Mouse (Mus musculus): Measurements from ENCODE around the gene Zbtb7a. TPM values are rescaled to one million over a fixed set of nuclear protein-coding genes. Genes with fewer than 3 reads are reported as not detected.

Zbtb7a gene
- polyA plus RNA-seq (2014; fragmentation: Illumina TruSeq; extraction: RNeasy Lipid Tissue Mini Kit (QIAGEN cat#74804); ENCODE audit: low read depth, low replicate concordance) = 17.1 TPM

GRCm38 (mm10) chr10:81134966-81135681, at the start of gene Zbtb7a:
Zbtb7a (plus strand) TSS chr10:81135220.

DNA sequence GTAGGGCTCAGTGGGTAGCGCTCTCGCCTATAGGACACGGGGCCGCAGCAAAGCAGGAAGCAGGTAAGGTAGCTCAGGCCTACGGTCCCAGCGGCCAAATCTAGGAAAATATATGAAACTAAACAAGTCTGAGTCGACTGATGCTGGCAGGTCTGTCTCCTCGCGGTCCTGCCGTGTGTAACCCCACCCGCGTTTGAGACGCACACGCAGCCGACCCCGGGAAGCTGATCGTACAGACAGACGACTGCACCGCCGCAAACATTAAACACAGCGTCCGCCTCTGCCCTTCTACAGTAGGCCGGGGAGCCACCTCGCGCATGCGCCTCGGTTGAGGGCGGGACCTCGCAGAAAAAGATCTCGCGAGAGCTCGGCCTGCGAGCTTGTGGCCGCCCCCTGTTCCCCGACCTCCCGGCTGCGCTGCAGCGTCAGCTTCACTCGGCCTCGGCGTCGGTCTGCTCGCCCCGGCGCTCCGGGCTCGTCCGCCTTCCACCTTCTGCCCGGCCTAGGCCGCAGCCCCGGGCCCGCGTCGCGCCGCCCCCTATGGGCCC, 29.4 kb upstream of the Zbtb7a start, which contains the start of gene Map2k2:
Gene Map2k2 (plus strand): TSS at position 351 of the 548 bp plus-strand sequence.

GRCm38 (mm10) chr10:81167200-81168086, 32.4 kb downstream of the Zbtb7a start, which contains the start of gene Pias4:
Pias4 (minus strand) TSS chr10:81167923.

DNA sequence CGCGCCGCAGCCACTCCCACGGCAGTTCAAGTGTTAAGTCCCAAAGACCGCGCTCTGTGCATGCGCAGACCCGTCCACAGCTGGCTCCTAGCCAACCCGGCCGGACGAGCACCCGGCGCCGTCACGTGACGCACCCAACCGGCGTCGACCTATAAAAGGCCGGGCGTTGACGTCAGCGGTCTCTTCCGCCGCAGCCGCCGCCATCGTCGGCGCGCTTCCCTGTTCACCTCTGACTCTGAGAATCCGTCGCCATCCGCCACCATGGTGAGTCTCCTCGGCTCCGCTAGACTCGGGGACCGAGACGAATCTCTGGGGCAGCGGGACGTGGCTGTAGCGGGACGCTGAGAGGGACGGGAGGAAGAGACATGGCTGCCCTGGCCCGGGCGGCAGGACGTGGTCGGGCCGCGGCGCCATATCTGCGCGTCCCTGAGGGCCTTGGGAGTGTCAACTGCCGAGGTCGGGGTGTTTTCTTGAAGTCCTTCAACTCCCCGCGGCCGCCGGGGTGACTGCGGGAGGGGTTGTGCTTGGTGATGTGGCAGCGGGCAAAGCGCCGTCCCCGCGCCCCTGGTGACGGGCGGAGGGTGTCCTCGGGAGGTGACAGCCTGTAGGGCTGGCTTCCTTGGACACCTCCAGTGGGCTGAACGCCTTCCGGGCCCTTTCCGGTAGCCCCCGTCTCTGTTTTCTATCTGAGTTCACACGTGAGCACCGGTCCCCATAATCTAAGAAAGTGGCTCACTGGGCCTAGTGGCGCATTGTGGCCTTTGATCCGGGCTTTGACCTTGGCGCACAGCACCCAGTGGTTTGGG, 41.6 kb downstream of the Zbtb7a start, which contains the start of gene Eef2:
Gene Eef2 (plus strand): TSS at position 166 of the 806 bp plus-strand sequence.

DNA sequence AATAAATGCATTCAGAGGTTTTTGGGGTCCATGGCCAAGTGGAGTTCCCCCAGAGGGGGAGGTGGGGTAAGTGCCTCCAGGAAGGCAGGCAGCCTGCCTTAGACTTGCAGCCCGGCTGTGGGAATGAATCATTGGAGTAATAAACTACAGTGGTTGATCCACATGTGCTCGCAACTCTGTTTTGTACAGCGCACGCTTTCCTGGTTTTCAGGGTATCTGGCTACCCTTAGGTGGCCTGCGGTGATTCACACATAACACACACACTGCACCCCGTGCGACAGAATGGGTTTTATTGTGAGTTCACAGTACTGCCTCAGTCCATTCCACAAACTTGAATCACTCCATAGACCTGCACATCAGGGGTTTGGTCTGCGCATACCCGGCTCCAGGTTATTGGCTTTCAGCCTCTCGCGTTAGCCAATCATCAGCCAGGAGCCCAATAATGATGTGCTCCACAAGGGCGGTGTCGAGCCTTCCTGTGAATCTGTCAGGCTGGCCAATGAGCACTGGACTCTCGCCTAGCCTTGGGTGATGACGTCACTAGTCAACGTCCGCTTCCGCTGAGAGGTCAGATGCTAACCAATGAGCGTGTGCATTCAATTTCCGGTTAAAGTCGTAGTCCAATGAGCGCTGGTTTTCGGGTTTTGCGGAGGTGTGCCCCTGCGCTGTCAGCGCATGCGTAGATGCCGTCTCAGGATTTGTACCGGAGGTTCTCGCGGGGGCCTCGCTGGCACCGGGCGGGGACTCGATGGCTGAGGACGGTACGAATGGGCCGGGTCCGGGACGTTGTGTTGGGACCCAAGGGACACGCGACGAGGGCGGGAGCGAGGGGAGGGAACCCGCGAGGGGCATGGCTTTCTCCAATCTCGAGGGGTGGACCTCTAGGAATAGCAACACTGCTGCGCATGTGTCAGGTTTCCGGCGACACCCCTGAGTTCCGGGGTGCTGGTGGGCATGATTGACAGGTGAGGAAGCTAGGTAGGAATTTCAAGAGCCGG, 47.6 kb downstream of the Zbtb7a start, which contains the start of gene Dapk3:
Gene Dapk3 (plus strand): TSS at position 670 of the 998 bp plus-strand sequence.

GRCm38 (mm10) chr10:81183805-81184204, 48.8 kb downstream of the Zbtb7a start, which contains the start of gene 4930442H23Rik:
4930442H23Rik (minus strand) TSS chr10:81183849.

GRCm38 (mm10) chr10:81201807-81202758, 67.1 kb downstream of the Zbtb7a start, which contains the start of gene Nmrk2:
Nmrk2 (minus strand) TSS chr10:81202051.

Other genes starting within 250 kb of the Zbtb7a start
- 109 TPM for gene Timm13, start 234.3 kb upstream of the Zbtb7a start, polyA plus RNA-seq (2014; fragmentation: Illumina TruSeq; extraction: RNeasy Lipid Tissue Mini Kit (QIAGEN cat#74804); ENCODE audit: low read depth, low replicate concordance)
- gene Lmnb2, start 217.0 kb upstream of the Zbtb7a start, polyA plus RNA-seq (2014; fragmentation: Illumina TruSeq; extraction: RNeasy Lipid Tissue Mini Kit (QIAGEN cat#74804); ENCODE audit: low read depth, low replicate concordance) = 4.1 TPM
- gene Gadd45b, start 205.1 kb upstream of the Zbtb7a start, polyA plus RNA-seq (2014; fragmentation: Illumina TruSeq; extraction: RNeasy Lipid Tissue Mini Kit (QIAGEN cat#74804); ENCODE audit: low read depth, low replicate concordance) = 7.3 TPM
- 0.99 TPM for gene Gng7, start 120.3 kb upstream of the Zbtb7a start, polyA plus RNA-seq (2014; fragmentation: Illumina TruSeq; extraction: RNeasy Lipid Tissue Mini Kit (QIAGEN cat#74804); ENCODE audit: low read depth, low replicate concordance)
- not detected for gene Diras1, start 109.6 kb upstream of the Zbtb7a start, polyA plus RNA-seq (2014; fragmentation: Illumina TruSeq; extraction: RNeasy Lipid Tissue Mini Kit (QIAGEN cat#74804); ENCODE audit: low read depth, low replicate concordance)
- 13.6 TPM for gene Slc39a3, start 97.8 kb upstream of the Zbtb7a start, polyA plus RNA-seq (2014; fragmentation: Illumina TruSeq; extraction: RNeasy Lipid Tissue Mini Kit (QIAGEN cat#74804); ENCODE audit: low read depth, low replicate concordance)
- 90.2 TPM for gene Sgta, start 75.0 kb upstream of the Zbtb7a start, polyA plus RNA-seq (2014; fragmentation: Illumina TruSeq; extraction: RNeasy Lipid Tissue Mini Kit (QIAGEN cat#74804); ENCODE audit: low read depth, low replicate concordance)
- gene Thop1, start 65.2 kb upstream of the Zbtb7a start, polyA plus RNA-seq (2014; fragmentation: Illumina TruSeq; extraction: RNeasy Lipid Tissue Mini Kit (QIAGEN cat#74804); ENCODE audit: low read depth, low replicate concordance) = 12.6 TPM
- 0.26 TPM for gene Creb3l3, start 36.3 kb upstream of the Zbtb7a start, polyA plus RNA-seq (2014; fragmentation: Illumina TruSeq; extraction: RNeasy Lipid Tissue Mini Kit (QIAGEN cat#74804); ENCODE audit: low read depth, low replicate concordance)
- 88.4 TPM for gene Map2k2, start 29.3 kb upstream of the Zbtb7a start, polyA plus RNA-seq (2014; fragmentation: Illumina TruSeq; extraction: RNeasy Lipid Tissue Mini Kit (QIAGEN cat#74804); ENCODE audit: low read depth, low replicate concordance)
- 17.0 TPM for gene Pias4, start 32.7 kb downstream of the Zbtb7a start, polyA plus RNA-seq (2014; fragmentation: Illumina TruSeq; extraction: RNeasy Lipid Tissue Mini Kit (QIAGEN cat#74804); ENCODE audit: low read depth, low replicate concordance)
- gene Eef2, start 41.4 kb downstream of the Zbtb7a start, polyA plus RNA-seq (2014; fragmentation: Illumina TruSeq; extraction: RNeasy Lipid Tissue Mini Kit (QIAGEN cat#74804); ENCODE audit: low read depth, low replicate concordance) = 1,037 TPM
- 33.0 TPM for gene Dapk3, start 47.8 kb downstream of the Zbtb7a start, polyA plus RNA-seq (2014; fragmentation: Illumina TruSeq; extraction: RNeasy Lipid Tissue Mini Kit (QIAGEN cat#74804); ENCODE audit: low read depth, low replicate concordance)
- gene 4930442H23Rik, start 48.6 kb downstream of the Zbtb7a start, polyA plus RNA-seq (2014; fragmentation: Illumina TruSeq; extraction: RNeasy Lipid Tissue Mini Kit (QIAGEN cat#74804); ENCODE audit: low read depth, low replicate concordance) = not detected
- gene Nmrk2, start 66.8 kb downstream of the Zbtb7a start, polyA plus RNA-seq (2014; fragmentation: Illumina TruSeq; extraction: RNeasy Lipid Tissue Mini Kit (QIAGEN cat#74804); ENCODE audit: low read depth, low replicate concordance) = 4.1 TPM
- gene Atcay, start 95.6 kb downstream of the Zbtb7a start, polyA plus RNA-seq (2014; fragmentation: Illumina TruSeq; extraction: RNeasy Lipid Tissue Mini Kit (QIAGEN cat#74804); ENCODE audit: low read depth, low replicate concordance) = not detected
- 3.0 TPM for gene Zfr2, start 97.9 kb downstream of the Zbtb7a start, polyA plus RNA-seq (2014; fragmentation: Illumina TruSeq; extraction: RNeasy Lipid Tissue Mini Kit (QIAGEN cat#74804); ENCODE audit: low read depth, low replicate concordance)
- 0.47 TPM for gene Matk, start 117.7 kb downstream of the Zbtb7a start, polyA plus RNA-seq (2014; fragmentation: Illumina TruSeq; extraction: RNeasy Lipid Tissue Mini Kit (QIAGEN cat#74804); ENCODE audit: low read depth, low replicate concordance)
- 123 TPM for gene Mrpl54, start 131.7 kb downstream of the Zbtb7a start, polyA plus RNA-seq (2014; fragmentation: Illumina TruSeq; extraction: RNeasy Lipid Tissue Mini Kit (QIAGEN cat#74804); ENCODE audit: low read depth, low replicate concordance)
- 90.2 TPM for gene Apba3, start 131.7 kb downstream of the Zbtb7a start, polyA plus RNA-seq (2014; fragmentation: Illumina TruSeq; extraction: RNeasy Lipid Tissue Mini Kit (QIAGEN cat#74804); ENCODE audit: low read depth, low replicate concordance)
- gene Tjp3, start 156.4 kb downstream of the Zbtb7a start, polyA plus RNA-seq (2014; fragmentation: Illumina TruSeq; extraction: RNeasy Lipid Tissue Mini Kit (QIAGEN cat#74804); ENCODE audit: low read depth, low replicate concordance) = not detected
- 26.5 TPM for gene Pip5k1c, start 157.7 kb downstream of the Zbtb7a start, polyA plus RNA-seq (2014; fragmentation: Illumina TruSeq; extraction: RNeasy Lipid Tissue Mini Kit (QIAGEN cat#74804); ENCODE audit: low read depth, low replicate concordance)
- 15.5 TPM for gene Cactin, start 185.9 kb downstream of the Zbtb7a start, polyA plus RNA-seq (2014; fragmentation: Illumina TruSeq; extraction: RNeasy Lipid Tissue Mini Kit (QIAGEN cat#74804); ENCODE audit: low read depth, low replicate concordance)
- 2.3 TPM for gene Tbxa2r, start 193.5 kb downstream of the Zbtb7a start, polyA plus RNA-seq (2014; fragmentation: Illumina TruSeq; extraction: RNeasy Lipid Tissue Mini Kit (QIAGEN cat#74804); ENCODE audit: low read depth, low replicate concordance)
- 3.9 TPM for gene Gipc3, start 208.0 kb downstream of the Zbtb7a start, polyA plus RNA-seq (2014; fragmentation: Illumina TruSeq; extraction: RNeasy Lipid Tissue Mini Kit (QIAGEN cat#74804); ENCODE audit: low read depth, low replicate concordance)
- gene Hmg20b, start 215.3 kb downstream of the Zbtb7a start, polyA plus RNA-seq (2014; fragmentation: Illumina TruSeq; extraction: RNeasy Lipid Tissue Mini Kit (QIAGEN cat#74804); ENCODE audit: low read depth, low replicate concordance) = 47.1 TPM
- 6.7 TPM for gene Mfsd12, start 222.3 kb downstream of the Zbtb7a start, polyA plus RNA-seq (2014; fragmentation: Illumina TruSeq; extraction: RNeasy Lipid Tissue Mini Kit (QIAGEN cat#74804); ENCODE audit: low read depth, low replicate concordance)
- not detected for gene 4930404N11Rik, start 230.6 kb downstream of the Zbtb7a start, polyA plus RNA-seq (2014; fragmentation: Illumina TruSeq; extraction: RNeasy Lipid Tissue Mini Kit (QIAGEN cat#74804); ENCODE audit: low read depth, low replicate concordance)
- gene Fzr1, start 243.3 kb downstream of the Zbtb7a start, polyA plus RNA-seq (2014; fragmentation: Illumina TruSeq; extraction: RNeasy Lipid Tissue Mini Kit (QIAGEN cat#74804); ENCODE audit: low read depth, low replicate concordance) = 21.5 TPM
- 54.8 TPM for gene Dohh, start 249.2 kb downstream of the Zbtb7a start, polyA plus RNA-seq (2014; fragmentation: Illumina TruSeq; extraction: RNeasy Lipid Tissue Mini Kit (QIAGEN cat#74804); ENCODE audit: low read depth, low replicate concordance)
- gene Gm48551, start 249.2 kb downstream of the Zbtb7a start, polyA plus RNA-seq (2014; fragmentation: Illumina TruSeq; extraction: RNeasy Lipid Tissue Mini Kit (QIAGEN cat#74804); ENCODE audit: low read depth, low replicate concordance) = 2.0 TPM

Measured in heart, adult 10 weeks (tissue).